Comparison of ENCODE assay signal across 12 mouse cellular contexts in the genomic region with DNA sequence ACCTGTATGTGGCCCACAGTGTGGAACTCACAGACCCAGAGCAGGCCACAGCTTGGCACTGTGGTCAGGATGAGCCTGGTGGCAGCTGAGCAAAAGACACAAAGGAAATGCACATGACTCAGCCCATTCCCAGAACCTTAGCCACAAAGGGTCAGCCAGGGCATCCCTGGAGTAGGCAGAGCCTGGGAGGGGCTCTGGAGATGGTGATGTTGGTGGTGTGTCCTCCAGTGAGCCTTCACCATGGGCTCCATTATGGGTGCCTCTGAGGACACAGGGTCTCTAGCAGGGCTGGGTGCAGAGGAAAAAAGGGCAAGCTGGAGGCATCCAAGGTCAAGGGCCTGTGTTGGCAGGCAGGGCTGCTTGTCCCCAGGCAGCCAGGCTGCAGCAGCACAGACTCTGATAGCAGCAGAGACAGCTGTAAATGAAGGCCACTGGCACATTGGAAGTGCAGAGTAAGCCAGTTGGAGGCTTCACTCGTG. TPM values are rescaled to one million over a fixed set of nuclear protein-coding genes. Genes with fewer than 3 reads are reported as not detected.
DNase-seq lines count a peak whose midpoint lies in the region; ATAC-seq and TF ChIP-seq lines count a peak whose summit lies in the region.
"Had no signal": no experiment of that assay in that cellular context is flagged by ENCODE, and none has a peak within 500 bp of the region (broad histone marks: within the 10 kb centered on the region; RNA-seq: fewer than 3 reads in every experiment).

No protein-coding gene starts in this region.

- H3K36me3 ChIP-seq in stomach, postnatal 0 days (ENCODE audit: control insufficient read depth, insufficient read depth, low read length), result peaks cover 5% of the 10 kb centered on the region; the same call in 1 of the 2 replicates

- WGBS in stomach, postnatal 0 days, result 68% methylated on average over 1 of the region's 1 CpGs

- no peak overlapping the region for H3K4me2 ChIP-seq in stomach, postnatal 0 days (replicated peaks; ENCODE audit: low read depth)
- H3K4me2 ChIP-seq: embryonic facial prominence, embryonic 13.5 days; lung, embryonic 14.5 days had no signal

- H3K9ac ChIP-seq in stomach, postnatal 0 days (ENCODE audit: low read length), result no peak overlapping the region
- H3K9ac ChIP-seq: embryonic facial prominence, embryonic 13.5 days; lung, embryonic 14.5 days had no signal

- peak; percentile 70 for DNase-seq in gastrocnemius, postnatal 25 days
- no peak for DNase-seq in gastrocnemius, adult 18-20 months (ENCODE audit: low spot score)
- peak; percentile 66 for DNase-seq in ovary, postnatal 36 days (ENCODE audit: low spot score)
- no peak for DNase-seq in ovary, postnatal 14 days (ENCODE audit: low spot score)
- DNase-seq in heart, adult 9 months (ENCODE audit: low spot score in 2 of 2), result peak; percentile 55 to 65
- DNase-seq in stomach, postnatal 0 days (ENCODE audit: low spot score), result no peak
- DNase-seq in spleen, postnatal 10 days (ENCODE audit: low spot score in 2 of 2), result no peak
- no peak for DNase-seq in cerebellum, postnatal 4 days (ENCODE audit: low spot score in 2 of 2)
- DNase-seq: cerebellum, adult 18-20 months; lung, embryonic 14.5 days had no signal

- no peaks in the 10 kb centered on the region for H3K9me3 ChIP-seq in stomach, postnatal 0 days (ENCODE audit: control insufficient read depth, low read length)
- H3K9me3 ChIP-seq: embryonic facial prominence, embryonic 13.5 days had no signal

- H3K27ac ChIP-seq in stomach, postnatal 0 days (replicated peaks), result peak overlapping the region; percentile 81; the same call in 1 of the 2 replicates

- no peaks in the 10 kb centered on the region for H3K27me3 ChIP-seq in stomach, postnatal 0 days (ENCODE audit: control insufficient read depth, insufficient read depth, low read length)
- H3K27me3 ChIP-seq: embryonic facial prominence, embryonic 13.5 days had no signal

- no peak overlapping the region for H3K4me3 ChIP-seq in stomach, postnatal 0 days (ENCODE audit: low read depth, low read length)
- H3K4me3 ChIP-seq: embryonic facial prominence, embryonic 13.5 days had no signal

- no peak for ATAC-seq in stomach, postnatal 0 days (ENCODE audit: low FRiP score, low TSS enrichment)
- ATAC-seq: midbrain, embryonic 16.5 days had no signal

- peaks cover 19% of the 10 kb centered on the region for H3K4me1 ChIP-seq in stomach, postnatal 0 days (replicated peaks; ENCODE audit: control insufficient read depth, insufficient read depth)

- TF ChIP-seq EP300 in stomach, postnatal 0 days (optimal IDR thresholded peaks at IDR 0.05), result no peak

- no peak for TF ChIP-seq CTCF in stomach, postnatal 0 days (IDR thresholded peaks at IDR 0.05; ENCODE audit: low read depth)

RNA-seq across cellular contexts. Expression of a gene that starts 12.3 kb away (rescaled TPM):
- total RNA-seq in gastrocnemius, postnatal 25 days (2021), result 10 to 100 TPM; 16.8 to 19.1 TPM
- 10 to 100 TPM; 12.2 to 12.4 TPM for total RNA-seq in gastrocnemius, adult 18-20 months (2021)
- polyA plus RNA-seq in stomach, postnatal 0 days (2015; fragmentation: Nextera tagmentation; extraction: Ambion mirVana), result 10.3 and 11.5 TPM in 2 replicates

Comparison
In these comparisons a context has a peak if more than half of its experiments do, and no peak if none do; other contexts are left out.
1. DNase-seq: peak in gastrocnemius, postnatal 25 days (single experiment), ovary, postnatal 36 days (single experiment) and heart, adult 9 months (2 of 2); none in gastrocnemius, adult 18-20 months (single experiment), ovary, postnatal 14 days (single experiment), stomach, postnatal 0 days (single experiment), spleen, postnatal 10 days (0 of 2) and cerebellum, postnatal 4 days (0 of 2).